Mouse (Mus musculus): ENCODE measurements around the gene Tulp4. TPM values are rescaled to one million over a fixed set of nuclear protein-coding genes. Genes with fewer than 3 reads are reported as not detected.

Gene Tulp4
- polyA plus RNA-seq, 1 experiment: 37.1 TPM

Other genes with a start within 250 kb of the Tulp4 start
- gene Synj2, start 165.2 kb upstream of the Tulp4 start, polyA plus RNA-seq (2012; ENCODE audit: insufficient read depth, insufficient read length, missing spikeins): 5.0 and 8.3 TPM in 2 replicates
- gene Serac1, start 26.7 kb upstream of the Tulp4 start, polyA plus RNA-seq (2012; ENCODE audit: insufficient read depth, insufficient read length, missing spikeins): 3.9 and 5.0 TPM in 2 replicates
- gene Gtf2h5, start 26.7 kb upstream of the Tulp4 start, polyA plus RNA-seq (2012; ENCODE audit: insufficient read depth, insufficient read length, missing spikeins): 118 and 149 TPM in 2 replicates
- 4.2 and 4.6 TPM in 2 replicates for gene Tmem181a, start 150.4 kb downstream of the Tulp4 start, polyA plus RNA-seq (2012; ENCODE audit: insufficient read depth, insufficient read length, missing spikeins)
- gene Dynlt1a, start 211.1 kb downstream of the Tulp4 start, polyA plus RNA-seq (2012; ENCODE audit: insufficient read depth, insufficient read length, missing spikeins): 2.0 TPM in 1 of 2 replicates, not detected in the other

Data from brown adipose tissue, adult 24 weeks (tissue).